Mouse (Mus musculus) bone marrow, adult 2 months (tissue): ENCODE results near the gene Slc25a13.

ENCODE experiments used
- CTCF ChIP-seq: fragments of 200-500 bp; IDR thresholded peaks from 2 replicates; pipeline ENCODE4 v1.5.1; 2011; ENCODE audit warnings: low read length, control low read depth; ENCODE audit not compliant: control insufficient read depth, insufficient read depth
- POLR2A ChIP-seq: fragments of 200-500 bp; IDR thresholded peaks from 2 replicates; pipeline ENCODE4 v1.6.1; 2011; ENCODE audit warnings: low read depth, mild to moderate bottlenecking, control low read depth, low read length, borderline replicate concordance; ENCODE audit not compliant: control insufficient read depth

DNA sequence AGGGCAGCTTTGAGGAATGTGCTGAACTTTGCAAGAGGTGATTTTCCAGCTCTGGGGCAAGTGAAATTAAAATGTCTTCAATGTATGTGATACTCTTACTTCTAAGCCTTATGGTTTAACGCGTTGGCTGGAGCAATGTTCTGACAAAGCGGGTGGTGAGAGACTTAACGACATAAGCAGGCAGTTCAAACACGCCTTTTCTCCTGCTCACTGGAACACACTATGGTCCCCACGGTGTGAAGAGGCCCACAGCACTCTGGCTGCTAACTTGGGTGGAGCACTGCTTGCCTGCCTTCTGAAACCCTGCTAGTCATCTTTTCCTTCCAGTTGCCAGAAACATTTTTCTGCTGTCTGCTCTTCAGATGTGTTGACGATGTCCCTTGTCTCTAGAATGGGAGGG lies 48.8 kb upstream of the Slc25a13 start:
- TF ChIP-seq POLR2A (no peak), CTCF (no peak)
